11 mouse cellular contexts compared by ENCODE assay signal in the genomic region with DNA sequence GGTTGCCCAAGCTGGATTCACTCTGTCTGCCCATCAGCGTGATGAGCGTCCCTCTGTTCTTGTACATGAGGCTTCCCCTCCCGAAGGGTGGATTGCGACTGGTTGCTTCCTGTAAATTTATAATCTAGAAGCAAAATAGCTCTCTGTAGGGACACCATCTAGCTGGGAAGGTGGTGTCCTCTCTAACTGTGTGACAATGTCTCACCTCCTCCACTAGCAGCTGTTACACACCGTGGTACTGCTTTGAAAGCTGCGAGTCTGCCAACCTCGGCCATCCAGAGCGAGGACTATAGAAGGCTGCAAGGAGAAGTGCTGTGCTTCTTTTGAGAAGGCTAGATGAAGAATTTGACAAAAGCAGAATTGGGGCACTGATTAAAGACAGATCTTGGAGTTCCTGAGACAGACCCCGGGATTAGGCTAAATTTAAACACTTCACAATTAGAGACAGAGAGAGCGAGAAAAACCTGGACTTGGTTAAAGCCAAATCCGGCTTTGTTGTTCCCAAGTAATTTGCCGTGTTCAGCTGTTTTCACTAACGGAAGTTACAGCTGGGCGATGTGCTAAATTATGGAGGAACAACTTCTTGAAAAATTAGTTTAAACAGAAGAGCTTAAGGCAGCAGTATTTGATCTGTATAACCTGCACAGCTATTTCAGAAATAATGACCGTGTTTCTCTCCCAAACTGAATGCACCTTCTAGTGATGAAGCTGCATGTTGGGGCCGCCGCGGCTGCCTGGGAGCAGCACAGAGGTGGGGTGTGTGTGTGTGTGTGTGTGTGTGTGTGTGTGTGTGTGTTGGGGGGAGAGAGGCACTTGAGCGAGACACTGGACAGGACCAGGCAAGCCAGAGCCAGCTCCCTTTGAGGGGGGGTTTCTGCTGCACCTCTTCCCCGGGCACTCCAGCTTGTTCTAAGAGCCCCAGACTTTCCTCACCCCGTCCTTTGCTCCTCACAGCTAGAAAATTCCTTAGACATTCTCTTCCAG. TPM values are rescaled to one million over a fixed set of nuclear protein-coding genes. Genes with fewer than 3 reads are reported as not detected.
DNase-seq lines count a peak whose midpoint lies in the region; ATAC-seq lines count a peak whose summit lies in the region.
"Had no signal": no experiment of that assay in that cellular context is flagged by ENCODE, and none has a peak within 500 bp of the region (broad histone marks: within the 10 kb centered on the region; RNA-seq: fewer than 3 reads in every experiment).

No protein-coding gene starts in this region.

- H3K9ac ChIP-seq in forebrain, embryonic 15.5 days (replicated peaks) = no peak overlapping the region
- H3K9ac ChIP-seq in stomach, embryonic 14.5 days (replicated peaks; ENCODE audit: low read depth, low read length) = no peak overlapping the region
- H3K9ac ChIP-seq: liver, embryonic 14.5 days; midbrain, embryonic 15.5 days had no signal

- 0 out of 2 replicates have a peak, but pooled peaks cover 8% of the 10 kb centered on the region for H3K4me1 ChIP-seq in forebrain, embryonic 15.5 days
- H3K4me1 ChIP-seq in stomach, embryonic 14.5 days (ENCODE audit: control insufficient read depth, insufficient read depth, low read length) = 0 out of 2 replicates have a peak, but pooled peaks cover 4% of the 10 kb centered on the region
- H3K4me1 ChIP-seq: midbrain, embryonic 15.5 days had no signal

- intact Hi-C loops in left cerebral cortex, postnatal 4 days (cut with DNase I) = no loop called here

- H3K4me2 ChIP-seq in forebrain, embryonic 15.5 days (replicated peaks) = no peak overlapping the region
- no peak overlapping the region for H3K4me2 ChIP-seq in stomach, embryonic 14.5 days (replicated peaks; ENCODE audit: low read depth, low read length)
- H3K4me2 ChIP-seq: midbrain, embryonic 15.5 days had no signal

- no peaks in the 10 kb centered on the region for H3K9me3 ChIP-seq in forebrain, embryonic 15.5 days
- H3K9me3 ChIP-seq in stomach, embryonic 14.5 days (ENCODE audit: control insufficient read depth, low read depth, low read length) = no peaks in the 10 kb centered on the region
- H3K9me3 ChIP-seq: midbrain, embryonic 15.5 days had no signal

- DNase-seq in frontal cortex, postnatal 14 days (ENCODE audit: low spot score in 2 of 2) = no peak
- peak; percentile 36 for DNase-seq in left cerebral cortex, adult 11 months (ENCODE audit: low spot score)
- DNase-seq in left cerebral cortex, postnatal 4 days = no peak
- DNase-seq in testis, postnatal 14 days (ENCODE audit: low spot score) = no peak
- DNase-seq in adrenal gland, adult 8-10 months = no peak

- ATAC-seq in frontal cortex, adult (ENCODE audit: low TSS enrichment) = peak; percentile 96
- ATAC-seq in forebrain, embryonic 15.5 days (replicated peaks) = no peak
- ATAC-seq in stomach, embryonic 14.5 days (ENCODE audit: insufficient number of reproducible peaks, insufficient read depth, low FRiP score, low read depth) = no peak
- ATAC-seq: CD4-positive, CD25-positive, alpha-beta regulatory T cell, adult 4 months; midbrain, embryonic 15.5 days had no signal

- peak overlapping the region; percentile 47; the same call in 1 of the 2 replicates for H3K27ac ChIP-seq in forebrain, embryonic 15.5 days (replicated peaks)
- peak overlapping the region; percentile 30; the same call in 1 of the 2 replicates for H3K27ac ChIP-seq in stomach, embryonic 14.5 days (ENCODE audit: low read length)
- H3K27ac ChIP-seq: liver, embryonic 14.5 days; midbrain, embryonic 15.5 days had no signal

- no peak overlapping the region for H3K4me3 ChIP-seq in forebrain, embryonic 15.5 days
- H3K4me3 ChIP-seq in stomach, embryonic 14.5 days (ENCODE audit: low read depth, low read length) = no peak overlapping the region
- H3K4me3 ChIP-seq: midbrain, embryonic 15.5 days had no signal

- H3K27me3 ChIP-seq in forebrain, embryonic 15.5 days = no peaks in the 10 kb centered on the region
- H3K27me3 ChIP-seq in stomach, embryonic 14.5 days (ENCODE audit: control insufficient read depth, insufficient read depth, low read length) = no peaks in the 10 kb centered on the region
- H3K27me3 ChIP-seq: midbrain, embryonic 15.5 days had no signal

- no peaks in the 10 kb centered on the region for H3K36me3 ChIP-seq in forebrain, embryonic 15.5 days
- H3K36me3 ChIP-seq in stomach, embryonic 14.5 days (ENCODE audit: control insufficient read depth, insufficient read depth, low read length) = no peaks in the 10 kb centered on the region
- H3K36me3 ChIP-seq: midbrain, embryonic 15.5 days had no signal

- WGBS in forebrain, embryonic 15.5 days = 67% methylated on average over 20 of the region's 21 CpGs
- WGBS in stomach, embryonic 14.5 days = 68% methylated on average over 21 of the region's 21 CpGs

RNA-seq across cellular contexts. Expression of a gene that starts 50.8 kb away (rescaled TPM):
- total RNA-seq in left cerebral cortex, postnatal 4 days (2021) = 10 to 100 TPM; 32.4 to 32.7 TPM
- polyA plus RNA-seq in forebrain, embryonic 15.5 days (2015; fragmentation: Nextera tagmentation; extraction: Ambion mirVana) = 71.7 and 73.2 TPM in 2 replicates
- polyA plus RNA-seq in stomach, embryonic 14.5 days (2014; fragmentation: Nextera tagmentation; extraction: Ambion mirVana) = 63.3 and 67.9 TPM in 2 replicates
- total RNA-seq in adrenal gland, adult 8-10 months (2022) = 10 to 100 TPM; 34.3 to 42.2 (median 35.7) TPM

RNA-seq across cellular contexts. Expression of a gene that starts 51.3 kb away (rescaled TPM):
- total RNA-seq in left cerebral cortex, postnatal 4 days (2021) = 10 to 100 TPM; 45.5 to 46.5 TPM
- polyA plus RNA-seq in forebrain, embryonic 15.5 days (2015; fragmentation: Nextera tagmentation; extraction: Ambion mirVana) = 35.3 and 38.6 TPM in 2 replicates
- polyA plus RNA-seq in stomach, embryonic 14.5 days (2014; fragmentation: Nextera tagmentation; extraction: Ambion mirVana) = 19.5 and 19.8 TPM in 2 replicates
- 10 to 100 TPM; 25.5 to 40.1 (median 32.6) TPM for total RNA-seq in adrenal gland, adult 8-10 months (2022)
